In genomic region chr3:79816229-79816628, GRCm38 (mm10) we compare ENCODE assay signal across 34 mouse cellular contexts. TPM values are rescaled to one million over a fixed set of nuclear protein-coding genes. Genes with fewer than 3 reads are reported as not detected.
A peak's percentile ranks its signal among the peaks of the same experiment; 100 is the strongest.
DNase-seq lines count a peak whose midpoint lies in the region; ATAC-seq and TF ChIP-seq lines count a peak whose summit lies in the region.
"Had no signal": no experiment of that assay in that cellular context is flagged by ENCODE, and none has a peak within 500 bp of the region (broad histone marks: within the 10 kb centered on the region; RNA-seq: fewer than 3 reads in every experiment).

No protein-coding gene starts in this region.

- no peak for TF ChIP-seq EP300 in lung, postnatal 0 days (IDR thresholded peaks at IDR 0.05)

- no peak overlapping the region for H3K4me3 ChIP-seq in forebrain, postnatal 0 days (ENCODE audit: low read depth, low read length)
- H3K4me3 ChIP-seq in forebrain, embryonic 15.5 days, result no peak overlapping the region
- H3K4me3 ChIP-seq in lung, postnatal 0 days (ENCODE audit: low read depth, low read length), result no peak overlapping the region
- no peak overlapping the region for H3K4me3 ChIP-seq in midbrain, postnatal 0 days (ENCODE audit: low read depth, low read length)
- H3K4me3 ChIP-seq in midbrain, embryonic 10.5 days, result no peak overlapping the region
- H3K4me3 ChIP-seq: embryonic facial prominence, embryonic 10.5 days; embryonic facial prominence, embryonic 13.5 days; erythroblast, embryonic 14.5 days; forebrain, embryonic 12.5 days; gastrocnemius, adult 2 months; heart, embryonic 12.5 days; heart, embryonic 15.5 days; hindbrain, embryonic 10.5 days; hindbrain, embryonic 13.5 days had no signal

- no peak overlapping the region for H3K27ac ChIP-seq in forebrain, postnatal 0 days (ENCODE audit: low read depth, low read length)
- no peak overlapping the region for H3K27ac ChIP-seq in forebrain, embryonic 15.5 days (replicated peaks)
- no peak overlapping the region for H3K27ac ChIP-seq in lung, postnatal 0 days (ENCODE audit: low read length)
- no peak overlapping the region for H3K27ac ChIP-seq in midbrain, postnatal 0 days (ENCODE audit: low read depth, low read length)
- no peak overlapping the region for H3K27ac ChIP-seq in midbrain, embryonic 10.5 days (replicated peaks)
- H3K27ac ChIP-seq: embryonic facial prominence, embryonic 10.5 days; embryonic facial prominence, embryonic 13.5 days; forebrain, embryonic 12.5 days; gastrocnemius, adult 2 months; heart, embryonic 15.5 days; hindbrain, embryonic 10.5 days; hindbrain, embryonic 13.5 days; hindbrain, postnatal 0 days had no signal

- TF ChIP-seq CTCF in forebrain, postnatal 0 days (IDR thresholded peaks at IDR 0.05; ENCODE audit: low read depth), result peak; percentile 15; the same call in 1 of the 2 replicates
- TF ChIP-seq CTCF in lung, postnatal 0 days (IDR thresholded peaks at IDR 0.05), result 0 out of 2 replicates have a peak, but pooled peaks have one; percentile 5
- TF ChIP-seq CTCF in midbrain, postnatal 0 days (IDR thresholded peaks at IDR 0.05), result peak; percentile 37

- no peak overlapping the region for H3K9ac ChIP-seq in forebrain, postnatal 0 days
- no peak overlapping the region for H3K9ac ChIP-seq in forebrain, embryonic 15.5 days (replicated peaks)
- no peak overlapping the region for H3K9ac ChIP-seq in lung, postnatal 0 days (replicated peaks; ENCODE audit: low read depth)
- no peak overlapping the region for H3K9ac ChIP-seq in midbrain, postnatal 0 days (replicated peaks; ENCODE audit: low read length, poor library complexity, severe bottlenecking)
- H3K9ac ChIP-seq: embryonic facial prominence, embryonic 13.5 days; forebrain, embryonic 12.5 days; heart, embryonic 12.5 days; heart, embryonic 15.5 days; hindbrain, embryonic 13.5 days had no signal

- no peak for DNase-seq in forebrain, postnatal 0 days
- no peak for DNase-seq in lung, postnatal 0 days (ENCODE audit: low spot score)
- DNase-seq in lung, postnatal 14 days, result no peak
- DNase-seq in midbrain, postnatal 0 days (ENCODE audit: low spot score), result no peak
- no peak for DNase-seq in midbrain, embryonic 10.5 days (ENCODE audit: low spot score)
- no peak for DNase-seq in gastrocnemius, postnatal 10 days
- no peak for DNase-seq in Muller cell, postnatal 12 days (ENCODE audit: inconsistent ontology term)
- DNase-seq: adrenal gland, adult 2 months; adrenal gland, postnatal 14 days; B cell, adult 2 months; cerebellum, adult 11-12 months; cerebellum, adult 8-10 months; cerebellum, postnatal 10 days; cerebellum, postnatal 36 days; embryo, embryonic 11 days; gastrocnemius, adult 2 months; gastrocnemius, postnatal 25 days; heart, adult 18-20 months; heart, postnatal 10 days; heart, postnatal 36 days had no signal

- ATAC-seq in forebrain, postnatal 0 days, result no peak
- no peak for ATAC-seq in forebrain, embryonic 15.5 days (replicated peaks)
- no peak for ATAC-seq in lung, postnatal 0 days
- ATAC-seq in midbrain, postnatal 0 days (ENCODE audit: low FRiP score), result no peak
- ATAC-seq: forebrain, embryonic 16.5 days; hindbrain, postnatal 0 days; inflammation-experienced regulatory T-cells, adult 6 months had no signal

- H3K9me3 ChIP-seq in forebrain, postnatal 0 days (ENCODE audit: low read length), result no peaks in the 10 kb centered on the region
- no peaks in the 10 kb centered on the region for H3K9me3 ChIP-seq in forebrain, embryonic 15.5 days
- H3K9me3 ChIP-seq in lung, postnatal 0 days (ENCODE audit: low read length), result no peaks in the 10 kb centered on the region
- no peaks in the 10 kb centered on the region for H3K9me3 ChIP-seq in midbrain, postnatal 0 days (ENCODE audit: low read length)
- H3K9me3 ChIP-seq in midbrain, embryonic 10.5 days (replicated peaks), result no peaks in the 10 kb centered on the region
- H3K9me3 ChIP-seq: embryonic facial prominence, embryonic 10.5 days; embryonic facial prominence, embryonic 13.5 days; forebrain, embryonic 12.5 days; G1E; heart, embryonic 12.5 days; heart, embryonic 15.5 days; hindbrain, embryonic 10.5 days; hindbrain, embryonic 13.5 days had no signal

- H3K4me1 ChIP-seq in forebrain, postnatal 0 days (ENCODE audit: insufficient read depth), result no peaks in the 10 kb centered on the region
- H3K4me1 ChIP-seq in forebrain, embryonic 15.5 days, result no peaks in the 10 kb centered on the region
- H3K4me1 ChIP-seq in lung, postnatal 0 days (ENCODE audit: insufficient read depth, low read depth, low read length), result no peaks in the 10 kb centered on the region
- H3K4me1 ChIP-seq in midbrain, postnatal 0 days (ENCODE audit: insufficient read depth, low read length), result no peaks in the 10 kb centered on the region; the same call in 1 of the 2 replicates
- no peaks in the 10 kb centered on the region for H3K4me1 ChIP-seq in midbrain, embryonic 10.5 days
- H3K4me1 ChIP-seq: embryonic facial prominence, embryonic 10.5 days; embryonic facial prominence, embryonic 13.5 days; forebrain, embryonic 12.5 days; heart, embryonic 15.5 days; hindbrain, embryonic 10.5 days had no signal

- no peak overlapping the region for H3K4me2 ChIP-seq in forebrain, postnatal 0 days (ENCODE audit: low read depth)
- H3K4me2 ChIP-seq in forebrain, embryonic 15.5 days (replicated peaks), result no peak overlapping the region
- H3K4me2 ChIP-seq in lung, postnatal 0 days (replicated peaks; ENCODE audit: low read depth, low read length), result no peak overlapping the region
- no peak overlapping the region for H3K4me2 ChIP-seq in midbrain, postnatal 0 days (ENCODE audit: low read depth, low read length, poor library complexity, severe bottlenecking)
- H3K4me2 ChIP-seq: embryonic facial prominence, embryonic 13.5 days; forebrain, embryonic 12.5 days; heart, embryonic 12.5 days; heart, embryonic 15.5 days; hindbrain, embryonic 13.5 days had no signal

- no peaks in the 10 kb centered on the region for H3K36me3 ChIP-seq in forebrain, postnatal 0 days (ENCODE audit: insufficient read depth)
- no peaks in the 10 kb centered on the region for H3K36me3 ChIP-seq in forebrain, embryonic 15.5 days
- H3K36me3 ChIP-seq in lung, postnatal 0 days (ENCODE audit: insufficient read depth, low read length), result no peaks in the 10 kb centered on the region
- no peaks in the 10 kb centered on the region for H3K36me3 ChIP-seq in midbrain, postnatal 0 days (ENCODE audit: insufficient read depth, low read length)
- H3K36me3 ChIP-seq in midbrain, embryonic 10.5 days, result no peaks in the 10 kb centered on the region
- H3K36me3 ChIP-seq: embryonic facial prominence, embryonic 13.5 days; forebrain, embryonic 12.5 days; heart, embryonic 15.5 days; hindbrain, embryonic 10.5 days; hindbrain, embryonic 13.5 days had no signal

- no peaks in the 10 kb centered on the region for H3K27me3 ChIP-seq in forebrain, postnatal 0 days (ENCODE audit: insufficient read depth, low read length)
- no peaks in the 10 kb centered on the region for H3K27me3 ChIP-seq in forebrain, embryonic 15.5 days
- H3K27me3 ChIP-seq in lung, postnatal 0 days (replicated peaks; ENCODE audit: insufficient read depth, low read length), result no peaks in the 10 kb centered on the region
- H3K27me3 ChIP-seq in midbrain, postnatal 0 days (ENCODE audit: insufficient read depth, low read length), result no peaks in the 10 kb centered on the region
- H3K27me3 ChIP-seq in midbrain, embryonic 10.5 days (ENCODE audit: low read depth, poor library complexity, severe bottlenecking), result no peaks in the 10 kb centered on the region
- H3K27me3 ChIP-seq: CH12.LX; embryonic facial prominence, embryonic 13.5 days; forebrain, embryonic 12.5 days; heart, embryonic 12.5 days; heart, embryonic 15.5 days; hindbrain, embryonic 13.5 days had no signal

- 80% methylated on average over 4 of the region's 4 CpGs for WGBS in forebrain, postnatal 0 days
- WGBS in forebrain, embryonic 15.5 days, result 79% methylated on average over 4 of the region's 4 CpGs
- 75% methylated on average over 4 of the region's 4 CpGs for WGBS in lung, postnatal 0 days
- 69% methylated on average over 4 of the region's 4 CpGs for WGBS in midbrain, postnatal 0 days
- WGBS in midbrain, embryonic 10.5 days, result 79% methylated on average over 4 of the region's 4 CpGs

RNA-seq across cellular contexts. Expression of gene Tmem144, which starts 36.3 kb away (rescaled TPM):
- 1.00 and 1.2 TPM in 2 replicates for total RNA-seq in forebrain, postnatal 0 days (2014; rRNA removed)
- 1.4 and 2.6 TPM in 2 replicates for polyA plus RNA-seq in forebrain, postnatal 0 days (2015; fragmentation: Nextera tagmentation; extraction: Ambion mirVana)
- polyA plus RNA-seq in forebrain, embryonic 15.5 days (2015; fragmentation: Nextera tagmentation; extraction: Ambion mirVana), result 1.6 and 1.8 TPM in 2 replicates
- polyA plus RNA-seq in lung, postnatal 0 days (2015; fragmentation: Nextera tagmentation; extraction: Ambion mirVana), result 4.4 and 4.8 TPM in 2 replicates
- total RNA-seq in midbrain, postnatal 0 days (2014; rRNA removed), result 1.2 and 1.9 TPM in 2 replicates
- 1.8 and 2.4 TPM in 2 replicates for polyA plus RNA-seq in midbrain, postnatal 0 days (2015; fragmentation: Nextera tagmentation; extraction: Ambion mirVana)
- 2.6 and 2.7 TPM in 2 replicates for polyA plus RNA-seq in midbrain, embryonic 10.5 days (2016; fragmentation: Nextera tagmentation; extraction: Ambion mirVana)
- 1 to 10 TPM; 1.1 to 3.3 TPM for total RNA-seq in gastrocnemius, postnatal 10 days (2021)
- polyA plus RNA-seq: erythroblast, embryonic 14.5 days had no signal
